Mouse (Mus musculus): ENCODE data around the gene Oxct1. TPM values are rescaled to one million over a fixed set of nuclear protein-coding genes. Genes with fewer than 3 reads are reported as not detected.

Gene Oxct1
- polyA plus RNA-seq (2015; fragmentation: Illumina TruSeq; extraction: RNeasy Lipid Tissue Mini Kit (QIAGEN cat#74804); ENCODE audit: insufficient read depth, low read depth, low replicate concordance): 12.3 TPM

DNA sequence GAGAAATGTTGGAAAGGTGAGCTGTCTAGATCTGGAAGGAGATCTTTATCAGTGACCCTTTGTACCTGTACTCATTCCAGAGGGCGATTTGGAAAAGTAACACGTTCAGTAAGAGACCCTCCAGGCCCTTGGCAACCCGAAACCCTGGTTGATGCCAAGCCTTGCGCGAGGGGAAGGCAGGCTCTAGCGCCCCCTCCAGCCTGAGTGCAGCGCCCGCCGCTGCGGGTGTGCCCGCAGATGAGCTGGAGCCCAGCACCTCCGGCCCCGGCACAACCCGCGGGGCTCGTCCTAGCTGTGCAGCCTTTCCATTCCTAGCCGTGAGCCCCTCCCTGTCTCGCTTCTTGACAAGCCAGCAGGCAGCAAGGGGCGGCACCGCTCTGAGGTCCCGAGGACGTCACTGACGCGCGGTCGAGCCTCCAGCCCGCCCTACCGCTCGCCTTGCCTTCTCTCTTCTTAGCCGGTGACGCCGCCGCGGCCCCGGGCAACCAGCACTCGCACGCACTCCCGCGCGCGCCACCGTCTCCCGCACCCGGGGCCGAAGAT is at the start of gene Oxct1:
Gene Oxct1, plus strand, starts transcription at position 153 of the 543 bp plus-strand sequence.

DNA sequence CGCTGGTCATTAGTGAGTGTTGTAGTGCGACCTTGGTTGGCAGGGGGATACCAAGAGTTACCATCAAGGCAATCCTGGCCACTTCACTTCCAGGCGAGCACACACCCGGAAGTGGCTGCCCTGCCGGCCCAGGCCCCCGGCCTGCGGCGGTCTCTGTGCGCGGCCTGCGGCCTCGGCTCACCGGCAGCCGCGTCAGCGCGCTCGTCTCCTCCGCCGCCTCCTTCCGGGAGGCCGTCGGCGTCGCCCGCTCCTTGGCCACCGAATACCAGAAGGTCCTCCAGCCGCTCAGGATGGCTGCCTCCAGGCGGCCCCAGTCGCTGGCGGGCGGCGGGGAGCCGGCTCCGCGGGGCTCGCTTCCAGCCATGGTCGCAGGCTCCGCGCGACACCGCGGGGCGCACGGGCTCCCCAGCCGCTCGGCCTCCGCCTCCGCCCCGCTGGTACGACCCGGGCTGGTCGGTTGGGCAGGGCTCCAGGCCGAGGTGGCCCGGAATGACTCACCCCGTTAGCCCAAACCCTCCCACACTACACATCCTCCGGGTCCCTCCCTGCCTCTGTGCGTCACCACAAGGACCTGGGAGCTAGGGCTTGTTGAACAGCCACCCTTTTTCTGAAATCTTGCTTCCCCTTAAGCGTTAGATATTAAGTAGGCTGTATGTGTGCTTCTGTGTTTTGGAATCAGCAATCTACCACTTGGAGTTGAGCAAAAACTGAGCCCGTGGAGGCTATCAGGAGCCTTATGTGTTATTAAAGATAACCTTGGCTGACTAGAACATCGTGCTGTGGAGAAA is 46.9 kb upstream of the Oxct1 start, which contains the start of gene Fbxo4:
Gene Fbxo4, minus strand, starts transcription at position 513 of the 788 bp plus-strand sequence.

DNA sequence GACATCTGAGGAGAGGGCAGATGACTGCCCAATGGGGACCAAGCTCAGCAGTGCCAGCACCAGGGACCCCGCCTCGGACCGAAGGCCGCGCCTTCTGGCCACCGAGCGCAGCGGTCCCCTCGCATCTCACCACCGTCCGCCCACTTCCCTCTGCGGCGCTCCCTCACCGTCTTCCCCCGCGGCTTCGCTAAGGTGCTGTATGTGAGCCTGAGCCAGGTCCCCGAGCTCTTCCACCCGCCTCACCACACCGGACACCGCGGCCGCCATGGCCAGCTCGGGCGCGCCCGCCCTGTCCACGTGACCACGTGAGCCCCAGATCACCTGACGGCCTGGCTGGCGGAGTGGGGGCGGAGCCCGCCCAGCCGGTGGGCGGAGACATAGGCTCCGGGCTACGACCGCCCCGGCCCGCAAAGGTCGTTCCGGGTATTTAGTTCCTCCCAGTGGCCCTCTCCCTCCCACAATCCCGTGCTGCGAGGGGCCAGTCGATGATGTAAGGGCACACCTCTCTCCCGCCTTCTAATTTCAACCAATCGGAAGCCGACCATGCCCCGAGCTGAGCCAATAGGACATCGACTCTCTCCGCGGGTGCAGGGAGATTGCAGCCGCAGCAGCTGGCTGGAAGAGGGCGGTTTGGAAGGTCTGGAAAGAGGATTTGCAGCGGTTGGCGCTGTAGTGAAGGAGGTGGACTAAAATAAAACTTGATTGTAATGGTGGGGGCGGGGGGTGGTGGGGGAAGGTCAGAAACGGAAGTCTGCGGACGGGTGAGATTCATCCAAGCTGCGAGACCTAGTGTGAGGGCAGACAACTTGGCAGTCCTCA is 30.5 kb upstream of the Oxct1 start, which contains the start of gene AW549877:
Gene AW549877, minus strand, starts transcription at position 297 of the 819 bp plus-strand sequence.

Other genes with a start within 250 kb of the Oxct1 start
- gene Fbxo4, start 46.8 kb upstream of the Oxct1 start, polyA plus RNA-seq (2015; fragmentation: Illumina TruSeq; extraction: RNeasy Lipid Tissue Mini Kit (QIAGEN cat#74804); ENCODE audit: insufficient read depth, low read depth, low replicate concordance): 7.2 TPM
- 13.1 TPM for gene AW549877, start 30.6 kb upstream of the Oxct1 start, polyA plus RNA-seq (2015; fragmentation: Illumina TruSeq; extraction: RNeasy Lipid Tissue Mini Kit (QIAGEN cat#74804); ENCODE audit: insufficient read depth, low read depth, low replicate concordance)

Measured in pancreas, adult 10 weeks (tissue).